Mouse (Mus musculus) ovary, postnatal 36 days (tissue): ENCODE data around the gene Ilkap.

Experiments used
- DNase-seq: peaks from one replicate; pipeline ENCODE4 v3.0.0; 2022; ENCODE audit warnings: low spot score, mixed read lengths

Ilkap gene

DNA sequence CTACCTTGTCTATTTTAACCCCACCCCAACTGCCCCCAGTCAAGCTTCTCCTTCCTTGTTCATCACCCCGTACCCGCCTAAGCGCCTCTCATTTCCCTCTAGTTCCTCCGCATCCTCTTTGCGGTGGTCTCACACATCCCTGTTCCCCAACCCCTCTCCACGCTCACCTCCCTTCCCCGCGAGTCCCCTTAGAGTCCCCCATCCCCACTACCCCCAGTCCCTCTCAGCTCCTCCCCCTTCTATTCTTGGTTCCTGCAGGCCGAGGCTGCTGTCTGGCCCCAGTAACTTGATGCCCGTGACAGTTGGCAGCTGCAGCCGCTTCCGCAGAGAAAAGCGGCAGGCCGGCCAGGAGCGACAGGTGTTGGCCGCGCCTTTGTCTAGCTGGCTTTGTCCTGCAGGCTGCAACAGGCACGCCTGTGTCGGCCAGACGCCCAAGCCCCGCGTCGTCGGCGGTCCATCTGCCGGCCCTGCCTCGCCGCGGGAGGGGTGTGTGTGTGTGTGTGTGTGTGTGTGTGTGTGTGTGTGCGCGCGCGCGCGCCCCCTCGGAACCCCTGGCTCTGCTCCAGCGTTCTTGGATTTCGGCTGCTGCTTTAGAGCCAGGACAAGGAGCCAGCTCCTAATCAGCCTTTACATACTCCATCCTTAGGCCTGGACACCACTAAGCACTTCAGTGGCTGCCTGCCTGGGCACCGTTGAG, 15.4 kb upstream of the Ilkap start, which contains the start of gene Hes6:
Gene Hes6 (minus strand): TSS at position 141 of the 697 bp plus-strand sequence.
- peak; percentile 67 for DNase-seq

- DNase-seq = no peak
Observed at GRCm38 (mm10) chr1:91413536-91413897, 14.9 kb upstream of the Ilkap start.

GRCm38 (mm10) chr1:91413030-91413506, 14.5 kb upstream of the Ilkap start:
- DNase-seq = peak; percentile 92

DNA sequence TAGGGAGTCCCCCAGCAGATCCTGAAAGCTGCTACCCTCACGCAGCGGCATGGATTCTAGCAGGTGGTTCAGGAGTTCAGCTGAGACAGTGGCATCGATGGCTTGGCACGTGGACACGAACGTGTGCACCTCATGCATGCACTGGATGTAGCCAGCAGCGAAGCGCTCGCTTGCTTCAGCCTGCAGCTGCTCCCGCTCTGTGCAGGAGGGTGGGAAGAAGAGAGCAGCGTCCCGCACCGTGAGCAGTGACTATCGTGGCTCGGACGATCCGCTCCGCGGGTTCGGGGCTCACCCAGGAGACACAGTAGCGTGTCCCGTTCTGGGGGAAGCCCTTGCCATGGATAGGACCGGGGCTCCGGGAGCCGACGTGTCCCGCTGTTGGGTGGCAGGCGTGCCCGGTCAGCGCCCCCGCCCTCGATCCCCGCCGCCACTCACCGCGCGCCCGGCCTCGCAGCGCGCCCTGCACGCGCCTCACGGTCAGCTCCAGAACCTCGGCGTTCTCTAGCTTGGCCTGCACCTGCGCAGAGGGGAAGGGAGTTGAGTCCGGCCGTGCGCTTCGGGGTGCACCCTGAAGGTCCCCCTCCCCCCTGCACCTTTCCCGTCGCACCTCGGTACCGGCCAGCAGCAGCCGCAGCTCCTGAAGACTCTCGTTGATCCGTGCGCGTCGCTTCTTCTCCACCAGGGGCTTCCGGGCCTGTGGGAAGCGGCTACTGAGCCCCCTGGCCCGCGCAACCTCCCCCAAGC, 13.8 kb upstream of the Ilkap start:
- DNase-seq = peak; percentile 34

- DNase-seq = no peak
Observed at GRCm38 (mm10) chr1:91411631-91412285, 13.1 kb upstream of the Ilkap start.

DNA sequence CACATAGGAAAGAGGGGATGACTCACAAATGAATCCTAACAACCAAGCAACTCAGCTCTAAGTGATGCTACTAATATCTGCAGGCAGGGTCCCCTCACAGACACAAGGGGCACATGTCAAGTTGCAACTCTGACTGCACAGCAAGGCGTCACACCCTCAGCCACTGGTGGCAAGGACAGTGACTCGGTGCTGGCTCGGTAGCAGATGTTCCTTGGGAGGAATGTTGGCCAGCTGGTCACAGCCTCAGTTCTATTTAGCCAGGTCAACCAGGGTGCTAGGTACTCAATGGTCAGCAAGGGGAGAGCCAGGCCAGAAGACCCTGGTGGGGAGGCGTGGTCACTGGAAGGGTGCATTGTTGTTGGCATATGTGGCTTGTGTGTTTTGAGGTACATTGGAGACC, 9.2 kb upstream of the Ilkap start:
- DNase-seq = no peak

GRCm38 (mm10) chr1:91405406-91406169, 7.0 kb upstream of the Ilkap start:
- DNase-seq = no peak

GRCm38 (mm10) chr1:91404976-91405375, 6.4 kb upstream of the Ilkap start:
- no peak for DNase-seq

DNA sequence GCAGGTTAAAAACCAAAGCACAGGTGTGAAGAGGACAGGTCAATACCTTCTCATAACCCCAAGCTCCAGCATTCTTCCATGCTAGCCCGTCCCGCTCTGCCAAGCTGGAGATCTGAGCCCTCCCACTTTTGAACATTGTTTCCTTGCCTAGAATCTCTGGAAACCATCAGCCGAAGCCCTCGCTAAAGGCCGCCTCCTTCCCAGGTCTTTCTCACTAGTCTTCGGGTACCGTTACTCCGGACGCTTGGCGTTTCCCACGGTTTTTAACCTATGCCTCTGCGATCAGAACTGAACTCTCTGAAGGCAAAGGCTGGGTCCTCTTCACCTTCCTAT, 722 bp downstream of the Ilkap start:
- DNase-seq = no peak

DNA sequence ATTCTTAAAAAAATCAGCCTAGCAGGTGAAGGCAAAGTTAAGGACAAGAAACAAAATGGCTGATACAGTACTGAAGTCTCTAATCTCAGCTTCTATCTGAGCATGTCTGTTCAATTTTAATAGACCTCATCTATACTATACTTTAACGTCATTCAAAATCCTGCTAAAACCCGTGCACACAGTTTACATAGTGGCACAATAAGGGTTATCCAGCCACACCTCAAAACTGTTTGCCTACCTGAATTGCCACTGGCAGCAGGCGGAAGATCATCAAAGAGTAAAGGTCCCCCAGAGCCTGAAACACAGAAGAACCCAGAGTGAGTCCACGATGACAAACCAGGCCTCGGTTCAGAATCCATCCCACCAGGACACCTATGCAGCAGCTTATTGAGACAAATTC, 8.2 kb downstream of the Ilkap start:
- no peak for DNase-seq

- no peak for DNase-seq
Observed at GRCm38 (mm10) chr1:91381091-91381471, 17.5 kb downstream of the Ilkap start.

GRCm38 (mm10) chr1:91380453-91381090, 18.0 kb downstream of the Ilkap start:
- DNase-seq = peak; percentile 61

DNA sequence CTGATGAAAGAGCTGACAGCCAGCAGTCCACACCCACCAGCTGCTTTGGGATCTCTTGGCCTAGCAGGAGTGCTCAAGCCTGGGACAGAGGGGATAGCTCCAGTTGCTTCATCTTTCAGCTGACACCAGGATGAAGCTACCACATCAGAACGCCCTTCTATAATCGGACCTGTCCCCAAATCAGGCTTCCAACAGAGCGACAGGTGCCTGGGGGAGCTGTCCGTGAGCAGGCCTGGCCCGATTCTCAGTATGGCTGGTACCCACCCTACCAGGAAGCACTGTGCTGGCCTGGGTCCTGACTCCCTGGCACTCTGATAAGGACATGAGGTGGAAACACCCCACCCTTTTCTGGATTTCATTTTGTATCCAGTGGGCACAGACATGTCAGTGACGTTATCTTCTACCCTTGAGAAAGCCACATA, 25.2 kb downstream of the Ilkap start:
- no peak for DNase-seq

DNA sequence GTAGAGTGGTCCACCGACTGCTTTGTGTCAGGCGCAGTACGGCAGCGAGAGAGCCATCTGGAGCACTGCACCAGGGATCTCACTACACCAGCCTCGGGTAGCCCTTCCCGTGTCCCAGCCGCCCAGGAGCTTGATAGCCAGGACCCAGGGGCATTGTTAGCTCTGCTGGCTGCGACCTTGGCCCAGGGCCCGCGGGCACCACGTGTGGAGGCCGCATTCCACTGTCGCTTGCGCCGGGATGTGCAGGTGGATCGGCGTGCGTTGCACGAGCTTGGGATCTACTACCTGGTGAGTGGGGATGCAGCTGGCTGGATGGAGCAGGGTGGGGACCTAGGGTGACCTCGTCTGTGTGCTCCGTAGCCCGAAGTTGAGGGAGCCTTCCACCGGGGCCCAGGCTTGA, 28.6 kb downstream of the Ilkap start:
- DNase-seq = peak; percentile 34

GRCm38 (mm10) chr1:91369408-91369807, 29.2 kb downstream of the Ilkap start:
- DNase-seq = no peak

DNA sequence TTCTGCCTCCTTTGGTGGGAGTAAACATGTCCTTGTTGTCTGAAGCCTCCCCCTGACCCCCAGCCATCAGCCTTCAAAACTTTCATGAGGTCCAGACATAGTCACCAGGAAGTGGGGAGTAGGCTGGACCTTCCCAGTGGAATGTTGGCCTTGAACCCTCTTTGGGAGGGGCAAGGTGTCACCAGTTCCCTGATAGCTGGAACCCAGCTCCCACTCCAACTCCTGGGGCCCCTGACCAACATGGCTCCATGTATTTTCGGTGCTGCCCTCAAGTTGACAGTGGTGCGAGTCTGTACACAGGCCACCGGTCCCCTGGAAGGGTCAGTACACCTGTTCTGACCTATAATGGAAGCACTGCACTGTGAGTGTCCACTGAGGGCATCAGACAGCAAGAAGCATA, 31.3 kb downstream of the Ilkap start:
- DNase-seq = no peak

DNA sequence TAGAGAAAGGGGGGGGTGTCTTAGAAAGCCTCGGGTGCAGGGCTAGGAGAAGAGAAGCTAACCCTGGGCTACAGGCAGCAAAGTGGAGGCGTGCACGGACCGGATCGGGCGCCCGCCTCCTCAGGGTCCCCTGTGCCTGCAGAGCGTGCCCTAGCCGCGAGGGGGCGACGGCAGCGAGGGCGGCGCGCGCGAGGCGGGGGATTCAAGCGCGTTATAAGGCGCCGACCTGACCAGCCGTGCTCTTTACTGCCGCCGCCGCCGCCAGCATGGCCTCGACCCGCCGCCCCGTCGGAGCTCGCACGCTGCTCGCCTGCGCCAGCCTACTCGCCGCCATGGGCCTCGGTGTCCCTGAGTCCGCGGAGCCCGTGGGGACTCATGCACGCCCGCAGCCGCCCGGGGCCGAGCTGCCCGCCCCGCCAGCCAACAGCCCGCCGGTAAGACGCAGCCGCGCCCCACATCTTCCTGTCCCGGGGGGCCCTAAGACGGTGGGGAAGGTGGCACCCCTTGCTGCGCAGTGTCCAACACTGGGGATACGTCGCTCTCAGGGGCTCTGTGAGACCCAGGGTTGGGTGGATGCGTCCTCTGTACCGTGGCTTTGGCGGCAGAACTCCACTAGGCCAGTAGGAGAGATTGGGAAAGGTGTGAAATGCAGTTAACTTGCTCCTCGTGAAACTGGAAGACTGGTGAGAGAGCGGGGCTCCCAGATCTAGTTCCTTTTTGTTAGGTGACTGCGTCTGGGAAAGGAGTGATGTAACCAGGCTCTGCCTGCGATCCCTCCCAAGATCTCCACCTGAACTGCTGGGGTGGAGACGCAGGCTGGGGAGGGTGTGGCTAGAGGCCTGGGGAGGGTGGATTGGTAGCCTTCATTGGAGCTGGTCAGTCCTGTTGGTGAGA, 32.2 kb downstream of the Ilkap start, which contains the start of gene Erfe:
Gene Erfe (plus strand): TSS at position 216 of the 894 bp plus-strand sequence.
- peak; percentile 72 for DNase-seq

DNA sequence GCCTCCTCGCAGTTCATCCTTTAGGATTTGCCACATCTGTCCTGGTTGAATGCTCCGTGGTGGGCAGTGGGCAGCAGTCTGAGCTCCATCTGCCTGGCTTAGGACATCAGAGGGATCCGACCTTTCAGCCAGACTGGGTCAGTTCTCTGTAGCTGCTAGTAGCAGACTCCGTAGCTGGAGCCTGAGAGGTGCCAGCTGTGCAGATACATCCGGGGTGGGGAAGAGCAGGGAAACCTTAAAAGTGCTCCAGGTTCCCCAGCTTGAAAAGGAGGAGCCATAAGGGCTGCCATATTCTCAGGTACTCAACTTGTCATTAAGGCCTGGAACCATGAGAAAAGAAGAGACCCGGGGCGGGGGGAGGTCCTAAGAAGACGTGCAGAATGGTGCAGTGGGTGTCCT, 32.8 kb downstream of the Ilkap start:
- DNase-seq = no peak

DNA sequence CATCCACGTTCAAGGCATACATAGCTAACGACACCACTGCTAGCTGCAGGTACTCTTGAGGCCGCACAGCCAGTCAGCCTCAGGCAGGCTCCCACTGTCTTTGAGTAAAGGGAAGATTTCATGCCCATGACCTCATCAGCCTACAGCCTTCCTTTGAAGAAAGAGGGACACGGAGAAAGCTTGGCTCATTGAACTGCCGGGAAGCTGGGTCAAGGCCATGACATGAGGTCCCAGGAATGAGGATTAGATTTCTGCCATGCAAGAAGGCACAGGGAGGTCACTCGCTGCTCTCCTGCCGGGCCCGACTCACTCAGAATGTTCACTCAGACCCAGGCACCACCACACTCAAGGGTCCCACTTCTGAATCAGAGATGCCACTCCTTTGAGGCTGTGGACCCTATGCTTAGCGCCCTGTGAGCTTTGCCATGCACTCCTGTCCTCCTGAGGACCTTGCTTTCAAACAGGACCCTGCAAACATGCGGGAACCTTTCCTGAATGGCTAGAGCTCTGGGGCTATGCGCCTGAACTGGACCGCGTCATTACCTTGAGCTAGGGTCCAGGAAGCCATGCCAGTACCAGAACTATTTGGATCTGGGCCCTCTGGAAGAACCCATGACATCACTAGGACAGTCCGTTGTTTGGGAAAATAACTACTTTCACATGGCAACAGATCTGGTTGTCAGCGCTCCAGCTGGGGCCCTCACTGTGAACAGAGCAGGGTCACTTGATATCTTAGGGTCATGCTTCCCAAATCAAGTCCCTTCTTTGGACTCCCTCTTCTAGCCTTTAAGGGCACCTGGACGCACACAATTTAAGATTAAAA, 33.6 kb downstream of the Ilkap start:
- DNase-seq = no peak

- no peak for DNase-seq
Observed at GRCm38 (mm10) chr1:91362113-91362512, 36.5 kb downstream of the Ilkap start.
